Mouse (Mus musculus): ENCODE measurements at regions not wholly inside any gene's neighbourhood (a gene's known extent, or its start where the extent isn't known, plus 50 kb on each side); places are given as distances from the start of the nearest gene placed in this dataset.

GRCm38 (mm10) chr11:38681264-38681663 lies 1445.5 kb upstream of the Tenm2 start:
- H3K4me2 ChIP-seq, result no peak overlapping the region
- 64% methylated on average over 7 of the region's 7 CpGs for WGBS
- no peaks in the 10 kb centered on the region for H3K4me1 ChIP-seq
- H3K9me3 ChIP-seq (replicated peaks), result no peaks in the 10 kb centered on the region
- no peak overlapping the region for H3K4me3 ChIP-seq (replicated peaks)
- H3K36me3 ChIP-seq, result no peaks in the 10 kb centered on the region
- H3K27me3 ChIP-seq, result no peaks in the 10 kb centered on the region
- no peak overlapping the region for H3K9ac ChIP-seq
- ATAC-seq (replicated peaks; ENCODE audit: low FRiP score), result no peak
- no peak overlapping the region for H3K27ac ChIP-seq

DNA sequence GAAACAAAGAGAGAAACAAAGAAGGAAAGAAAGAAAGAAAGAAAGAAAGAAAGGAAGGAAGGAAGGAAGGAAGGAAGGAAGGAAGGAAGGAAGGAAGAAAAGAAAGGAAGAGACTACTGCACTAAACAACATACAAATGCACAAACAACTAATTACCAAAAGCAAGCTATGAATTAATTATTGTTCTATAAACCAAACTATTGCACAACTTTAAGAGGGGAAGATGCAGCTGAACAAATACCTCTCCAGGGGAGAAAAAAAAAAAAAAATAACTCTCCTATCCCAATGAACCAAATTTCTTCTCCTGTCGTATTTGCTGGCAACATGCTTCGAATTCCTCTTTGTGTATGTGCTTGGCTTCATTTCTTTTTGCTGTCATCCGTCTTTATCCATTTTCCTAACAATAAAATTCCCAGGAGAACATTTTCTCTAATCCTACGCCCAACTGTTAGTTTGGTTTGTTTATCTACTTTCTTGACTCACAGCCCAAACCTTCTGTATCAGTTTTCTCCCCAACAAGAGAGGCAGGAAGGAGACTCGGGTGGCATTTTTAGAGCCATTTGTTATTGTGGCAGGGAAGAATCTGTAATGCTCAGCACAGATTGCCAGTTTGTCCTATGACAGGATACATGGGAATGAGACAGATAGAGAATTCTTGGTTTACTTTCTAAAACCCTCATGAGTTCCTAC lies 1437.7 kb upstream of the Tenm2 start:
- H3K9me3 ChIP-seq (replicated peaks), result no peaks in the 10 kb centered on the region
- no peak for ATAC-seq (replicated peaks; ENCODE audit: low FRiP score)
- H3K4me1 ChIP-seq, result no peaks in the 10 kb centered on the region
- no peak overlapping the region for H3K27ac ChIP-seq
- WGBS, result 32% methylated on average over 5 of the region's 5 CpGs
- no peaks in the 10 kb centered on the region for H3K36me3 ChIP-seq
- H3K27me3 ChIP-seq, result no peaks in the 10 kb centered on the region
- no peak overlapping the region for H3K4me3 ChIP-seq (replicated peaks)
- H3K9ac ChIP-seq, result no peak overlapping the region
- no peak overlapping the region for H3K4me2 ChIP-seq
